Mouse (Mus musculus) intestine, embryonic 16.5 days (tissue): ENCODE data around the gene Rpl4. TPM values are rescaled to one million over a fixed set of nuclear protein-coding genes. Genes with fewer than 3 reads are reported as not detected.

Source experiments
- ATAC-seq: fragments of 200-750 bp; cut with Nextera tagmentation; 2 replicates; pipeline ENCODE4 v1.8.0; 2017; ENCODE audit warnings: moderate TSS enrichment, moderate library complexity
- H3K27ac ChIP-seq: fragments of 300-500 bp; sonication (generic); 2 replicates; pipeline ENCODE4 v1.5.1; 2014; ENCODE audit warnings: mild to moderate bottlenecking, low read length
- H3K27me3 ChIP-seq: fragments of 300-500 bp; sonication (generic); replicated peaks from 2 replicates; pipeline ENCODE4 v1.6.1; 2014; ENCODE audit warnings: low read length, control low read depth, mixed read lengths; ENCODE audit not compliant: control insufficient read depth, insufficient read depth
- H3K36me3 ChIP-seq: fragments of 300-500 bp; sonication (generic); 2 replicates; pipeline ENCODE4 v1.6.1; 2014; ENCODE audit warnings: low read length, control low read depth; ENCODE audit not compliant: control insufficient read depth, insufficient read depth
- H3K4me1 ChIP-seq: fragments of 300-500 bp; sonication (generic); 2 replicates; pipeline ENCODE4 v1.6.1; 2014; ENCODE audit warnings: low read length, control low read depth, mixed read lengths; ENCODE audit not compliant: control insufficient read depth, insufficient read depth
- H3K4me2 ChIP-seq: fragments of 300-500 bp; sonication (generic); 2 replicates; pipeline ENCODE4 v1.6.1; 2014; ENCODE audit warnings: low read depth, low read length, control low read depth
- H3K4me3 ChIP-seq: fragments of 300-500 bp; sonication (generic); 2 replicates; pipeline ENCODE4 v1.5.1; 2014; ENCODE audit warnings: mild to moderate bottlenecking, low read length
- H3K9ac ChIP-seq: fragments of 300-500 bp; sonication (generic); 2 replicates; pipeline ENCODE4 v1.6.1; 2014; ENCODE audit warnings: low read depth, low read length
- H3K9me3 ChIP-seq: fragments of 300-500 bp; sonication (generic); 2 replicates; pipeline ENCODE4 v1.6.1; 2016; ENCODE audit warnings: low read length, control low read depth; ENCODE audit not compliant: control insufficient read depth
- WGBS: fragments of 180-500 bp; shearing (Covaris S2); extraction: QIAGEN DNeasy Blood & Tissue Kit; methylation state at CpG from one replicate; pipeline ENCODE4 v1.1.7; 2014; 5-methylcytosine and 5-hydroxymethylcytosine counted together
- microRNA-seq: library from miRNA; unstranded; fragments of <30 nt; microRNA quantifications from one replicate; pipeline ENCODE4, GENCODE M21; 2016
- polyA plus RNA-seq: library from polyadenylated mRNA; unstranded; fragments of >200 nt; fragmentation: Nextera tagmentation; extraction: Ambion mirVana; gene quantifications from 2 replicates; pipeline ENCODE4 v1.2.1, GENCODE M21; 2015

Rpl4 gene
- polyA plus RNA-seq, 1 experiment from 2014 or later: 1,181 TPM

- Histone ChIP-seq H3K27me3 (no peaks in the 10 kb centered on the region), H3K9me3 (no peaks in the 10 kb centered on the region), H3K36me3 (no peaks in the 10 kb centered on the region), H3K4me3 (no peak overlapping the region), H3K4me2 (no peak overlapping the region), H3K4me1 (peaks cover 11% of the 10 kb centered on the region; the same call in 1 of the 2 replicates), H3K9ac (no peak overlapping the region), H3K27ac (no peak overlapping the region)
- 73% methylated on average over 2 of the region's 2 CpGs for WGBS
- no peak for ATAC-seq
Measured at GRCm38 (mm10) chr9:64222098-64222497, 48.9 kb downstream of the Rpl4 start.

GRCm38 (mm10) chr9:64225805-64226204 lies 52.6 kb downstream of the Rpl4 start:
- Histone ChIP-seq H3K4me1 (peaks cover 8% of the 10 kb centered on the region; the same call in 1 of the 2 replicates), H3K9ac (no peak overlapping the region), H3K4me2 (no peak overlapping the region; the same call in 1 of the 2 replicates), H3K36me3 (no peaks in the 10 kb centered on the region), H3K9me3 (no peaks in the 10 kb centered on the region), H3K4me3 (no peak overlapping the region), H3K27ac (peak overlapping the region; percentile 71), H3K27me3 (no peaks in the 10 kb centered on the region)
- ATAC-seq: peak; percentile 98

- no peak overlapping the region for H3K9ac ChIP-seq
- H3K4me1 ChIP-seq: peaks cover 26% of the 10 kb centered on the region
- WGBS: 54% methylated on average over 12 of the region's 12 CpGs
- H3K4me3 ChIP-seq: no peak overlapping the region
- no peaks in the 10 kb centered on the region for H3K36me3 ChIP-seq
- no peak for ATAC-seq
- H3K27me3 ChIP-seq: no peaks in the 10 kb centered on the region
- H3K9me3 ChIP-seq: no peaks in the 10 kb centered on the region
- H3K4me2 ChIP-seq: no peak overlapping the region
- no peak overlapping the region for H3K27ac ChIP-seq
Measured at GRCm38 (mm10) chr9:64227736-64228135, 54.6 kb downstream of the Rpl4 start.

Small RNA genes within 50 kb of the gene (microRNA-seq; reads per million reads assigned to microRNA genes)
- not detected for gene Gm24106

Other genes with a start within 250 kb of the Rpl4 start
- gene Smad6, start 151.3 kb upstream of the Rpl4 start, polyA plus RNA-seq: 3.9 and 8.1 TPM in 2 replicates
- 0.15 and 0.40 TPM in 2 replicates for gene Lctl, start 56.2 kb upstream of the Rpl4 start, polyA plus RNA-seq
- 17.3 and 22.0 TPM in 2 replicates for gene Zwilch, start 271 bp upstream of the Rpl4 start, polyA plus RNA-seq
- 36.2 and 36.5 TPM in 2 replicates for gene Snapc5, start 5.9 kb downstream of the Rpl4 start, polyA plus RNA-seq
- gene Uchl4, start 61.8 kb downstream of the Rpl4 start, polyA plus RNA-seq: 1.8 and 2.4 TPM in 2 replicates
- 97.4 and 104 TPM in 2 replicates for gene Map2k1, start 80.3 kb downstream of the Rpl4 start, polyA plus RNA-seq
- 129 and 142 TPM in 2 replicates for gene Tipin, start 108.2 kb downstream of the Rpl4 start, polyA plus RNA-seq
- 20.3 and 21.4 TPM in 2 replicates for gene Dis3l, start 167.9 kb downstream of the Rpl4 start, polyA plus RNA-seq
- gene Megf11, start 212.3 kb downstream of the Rpl4 start, polyA plus RNA-seq: 0.71 and 0.76 TPM in 2 replicates